Mouse (Mus musculus): ENCODE measurements at regions not wholly inside any gene's neighbourhood (a gene's known extent, or its start where the extent isn't known, plus 50 kb on each side); places are given as distances from the start of the nearest gene placed in this dataset.
A peak's percentile ranks its signal among the peaks of the same experiment; 100 is the strongest.

- peak overlapping the region; percentile 31; the same call in 1 of the 2 replicates for H3K27ac ChIP-seq
- no peaks in the 10 kb centered on the region for H3K4me1 ChIP-seq (replicated peaks; ENCODE audit: insufficient read depth, low read length)
- H3K9me3 ChIP-seq (replicated peaks; ENCODE audit: low read length) = no peaks in the 10 kb centered on the region
- DNase-seq (ENCODE audit: low spot score) = no peak
- H3K27me3 ChIP-seq (ENCODE audit: insufficient read depth, low read length) = no peaks in the 10 kb centered on the region
- no peak for TF ChIP-seq CTCF (IDR thresholded peaks at IDR 0.05; ENCODE audit: low read depth)
- no peak for ATAC-seq (replicated peaks; ENCODE audit: low FRiP score, low read depth)
- 52% methylated on average over 21 of the region's 21 CpGs for WGBS
- no peaks in the 10 kb centered on the region for H3K36me3 ChIP-seq (ENCODE audit: insufficient read depth, low read length)
- H3K4me3 ChIP-seq (replicated peaks; ENCODE audit: low read depth, low read length) = no peak overlapping the region
- no peak overlapping the region for H3K9ac ChIP-seq (ENCODE audit: low read depth, low read length)
- peak overlapping the region; percentile 18; the same call in 1 of the 2 replicates for H3K4me2 ChIP-seq (ENCODE audit: low read length)
Observed at GRCm38 (mm10) chr6:31095943-31096714, 137.3 kb upstream of the Klf14 start.

GRCm38 (mm10) chr6:31096787-31097186 is 137.9 kb upstream of the Klf14 start:
- no peak for TF ChIP-seq CTCF (IDR thresholded peaks at IDR 0.05; ENCODE audit: low read depth)
- no peak for ATAC-seq (replicated peaks; ENCODE audit: low FRiP score, low read depth)
- DNase-seq (ENCODE audit: low spot score) = no peak
- Histone ChIP-seq H3K9ac (ENCODE audit: low read depth, low read length) (no peak overlapping the region), H3K36me3 (ENCODE audit: insufficient read depth, low read length) (no peaks in the 10 kb centered on the region), H3K27me3 (ENCODE audit: insufficient read depth, low read length) (no peaks in the 10 kb centered on the region), H3K4me1 (replicated peaks; ENCODE audit: insufficient read depth, low read length) (no peaks in the 10 kb centered on the region), H3K4me2 (ENCODE audit: low read length) (no peak overlapping the region), H3K27ac (peak overlapping the region; percentile 31; the same call in 1 of the 2 replicates), H3K4me3 (replicated peaks; ENCODE audit: low read depth, low read length) (no peak overlapping the region), H3K9me3 (replicated peaks; ENCODE audit: low read length) (no peaks in the 10 kb centered on the region)
- 84% methylated on average over 6 of the region's 6 CpGs for WGBS

GRCm38 (mm10) chr6:31097254-31097653 is 138.4 kb upstream of the Klf14 start:
- Histone ChIP-seq H3K27me3 (ENCODE audit: insufficient read depth, low read length) (no peaks in the 10 kb centered on the region), H3K4me2 (ENCODE audit: low read length) (no peak overlapping the region), H3K36me3 (ENCODE audit: insufficient read depth, low read length) (no peaks in the 10 kb centered on the region), H3K9me3 (replicated peaks; ENCODE audit: low read length) (no peaks in the 10 kb centered on the region), H3K27ac (no peak overlapping the region), H3K9ac (ENCODE audit: low read depth, low read length) (no peak overlapping the region), H3K4me1 (replicated peaks; ENCODE audit: insufficient read depth, low read length) (no peaks in the 10 kb centered on the region), H3K4me3 (replicated peaks; ENCODE audit: low read depth, low read length) (no peak overlapping the region)
- ATAC-seq (replicated peaks; ENCODE audit: low FRiP score, low read depth) = no peak
- WGBS = 48% methylated on average over 9 of the region's 9 CpGs
- no peak for DNase-seq (ENCODE audit: low spot score)
- no peak for TF ChIP-seq CTCF (IDR thresholded peaks at IDR 0.05; ENCODE audit: low read depth)

GRCm38 (mm10) chr6:31098106-31098505 is 139.2 kb upstream of the Klf14 start:
- Histone ChIP-seq H3K27ac (no peak overlapping the region), H3K27me3 (ENCODE audit: insufficient read depth, low read length) (no peaks in the 10 kb centered on the region), H3K4me2 (ENCODE audit: low read length) (no peak overlapping the region), H3K4me1 (replicated peaks; ENCODE audit: insufficient read depth, low read length) (no peaks in the 10 kb centered on the region), H3K4me3 (replicated peaks; ENCODE audit: low read depth, low read length) (no peak overlapping the region), H3K9me3 (replicated peaks; ENCODE audit: low read length) (no peaks in the 10 kb centered on the region), H3K36me3 (ENCODE audit: insufficient read depth, low read length) (no peaks in the 10 kb centered on the region), H3K9ac (ENCODE audit: low read depth, low read length) (no peak overlapping the region)
- DNase-seq (ENCODE audit: low spot score) = no peak
- 88% methylated on average over 5 of the region's 5 CpGs for WGBS
- ATAC-seq (replicated peaks; ENCODE audit: low FRiP score, low read depth) = no peak
- no peak for TF ChIP-seq CTCF (IDR thresholded peaks at IDR 0.05; ENCODE audit: low read depth)

GRCm38 (mm10) chr6:31100084-31100579 is 141.3 kb upstream of the Klf14 start:
- Histone ChIP-seq H3K9me3 (replicated peaks; ENCODE audit: low read length) (no peaks in the 10 kb centered on the region), H3K4me3 (replicated peaks; ENCODE audit: low read depth, low read length) (no peak overlapping the region), H3K9ac (ENCODE audit: low read depth, low read length) (no peak overlapping the region), H3K4me2 (ENCODE audit: low read length) (no peak overlapping the region), H3K27me3 (ENCODE audit: insufficient read depth, low read length) (no peaks in the 10 kb centered on the region), H3K4me1 (replicated peaks; ENCODE audit: insufficient read depth, low read length) (no peaks in the 10 kb centered on the region), H3K27ac (no peak overlapping the region), H3K36me3 (ENCODE audit: insufficient read depth, low read length) (no peaks in the 10 kb centered on the region)
- TF ChIP-seq CTCF (IDR thresholded peaks at IDR 0.05; ENCODE audit: low read depth) = no peak
- DNase-seq (ENCODE audit: low spot score) (no peak), ATAC-seq (replicated peaks; ENCODE audit: low FRiP score, low read depth) (no peak)
- 61% methylated on average over 12 of the region's 12 CpGs for WGBS

GRCm38 (mm10) chr6:31100749-31101148 is 141.9 kb upstream of the Klf14 start:
- WGBS = 35% methylated on average over 5 of the region's 5 CpGs
- H3K4me1 ChIP-seq (replicated peaks; ENCODE audit: insufficient read depth, low read length) = no peaks in the 10 kb centered on the region
- ATAC-seq (replicated peaks; ENCODE audit: low FRiP score, low read depth) = no peak

More at GRCm38 (mm10) chr6:31100749-31101148, 141.9 kb upstream of the Klf14 start:
- no peaks in the 10 kb centered on the region for H3K36me3 ChIP-seq (ENCODE audit: insufficient read depth, low read length)
- H3K9me3 ChIP-seq (replicated peaks; ENCODE audit: low read length) = no peaks in the 10 kb centered on the region
- DNase-seq (ENCODE audit: low spot score) = no peak
- TF ChIP-seq CTCF (IDR thresholded peaks at IDR 0.05; ENCODE audit: low read depth) = peak; percentile 48
- no peak overlapping the region for H3K4me3 ChIP-seq (replicated peaks; ENCODE audit: low read depth, low read length)
- no peaks in the 10 kb centered on the region for H3K27me3 ChIP-seq (ENCODE audit: insufficient read depth, low read length)
- no peak overlapping the region for H3K4me2 ChIP-seq (ENCODE audit: low read length)
- H3K9ac ChIP-seq (ENCODE audit: low read depth, low read length) = no peak overlapping the region
- H3K27ac ChIP-seq = no peak overlapping the region

Data from kidney, postnatal 0 days (tissue).